Mouse (Mus musculus): ENCODE data around the gene Mapk8.
"Not testable (repeated sequence)": the region's sequence is repeated elsewhere in the genome, so short reads cannot be mapped to it uniquely, and the experiment has no call there.

Mapk8 gene

GRCm38 (mm10) chr14:33447027-33447569 lies at the start of gene Mapk8:
Gene Mapk8 (minus strand): TSS chr14:33447158.
- peak; percentile 98 for DNase-seq (ENCODE audit: low spot score)

GRCm38 (mm10) chr14:33495226-33495625 lies 48.3 kb upstream of the Mapk8 start:
- DNase-seq (ENCODE audit: low spot score), result no peak

GRCm38 (mm10) chr14:33487805-33488550 lies 41.0 kb upstream of the Mapk8 start:
- no peak for DNase-seq (ENCODE audit: low spot score)

- no peak for DNase-seq (ENCODE audit: low spot score)
Measured at GRCm38 (mm10) chr14:33481991-33482390, 35.0 kb upstream of the Mapk8 start.

GRCm38 (mm10) chr14:33476094-33476760 lies 29.3 kb upstream of the Mapk8 start:
- no peak for DNase-seq (ENCODE audit: low spot score)

GRCm38 (mm10) chr14:33474461-33474860 lies 27.5 kb upstream of the Mapk8 start:
- no peak for DNase-seq (ENCODE audit: low spot score)

GRCm38 (mm10) chr14:33471331-33471730 lies 24.4 kb upstream of the Mapk8 start, which contains the start of gene Frmpd2:
Gene Frmpd2 (plus strand): TSS chr14:33471696.
- no peak for DNase-seq (ENCODE audit: low spot score)

GRCm38 (mm10) chr14:33467766-33468165 lies 20.8 kb upstream of the Mapk8 start:
- DNase-seq (ENCODE audit: low spot score), result no peak

- DNase-seq (ENCODE audit: low spot score), result no peak
Measured at GRCm38 (mm10) chr14:33463658-33464057, 16.7 kb upstream of the Mapk8 start.

- no peak for DNase-seq (ENCODE audit: low spot score)
Measured at GRCm38 (mm10) chr14:33450331-33450730, 3.4 kb upstream of the Mapk8 start.

GRCm38 (mm10) chr14:33449296-33449840 lies 2.4 kb upstream of the Mapk8 start:
- DNase-seq (ENCODE audit: low spot score), result no peak

- no peak for DNase-seq (ENCODE audit: low spot score)
Measured at GRCm38 (mm10) chr14:33448276-33448675, 1.3 kb upstream of the Mapk8 start.

GRCm38 (mm10) chr14:33446561-33447023 lies 366 bp downstream of the Mapk8 start:
- DNase-seq (ENCODE audit: low spot score), result peak; percentile 41

- DNase-seq (ENCODE audit: low spot score), result no peak
Measured at GRCm38 (mm10) chr14:33445962-33446361, 996 bp downstream of the Mapk8 start.

GRCm38 (mm10) chr14:33443780-33444179 lies 3.2 kb downstream of the Mapk8 start:
- DNase-seq (ENCODE audit: low spot score), result no peak

- DNase-seq (ENCODE audit: low spot score), result not testable (repeated sequence)
Measured at GRCm38 (mm10) chr14:33432485-33432884, 14.5 kb downstream of the Mapk8 start.

- DNase-seq (ENCODE audit: low spot score), result no peak
Measured at GRCm38 (mm10) chr14:33424124-33424523, 22.8 kb downstream of the Mapk8 start.

GRCm38 (mm10) chr14:33423003-33423402 lies 24.0 kb downstream of the Mapk8 start:
- no peak for DNase-seq (ENCODE audit: low spot score)

- DNase-seq (ENCODE audit: low spot score), result no peak
Measured at GRCm38 (mm10) chr14:33418311-33418909, 28.5 kb downstream of the Mapk8 start.

- DNase-seq (ENCODE audit: low spot score), result no peak
Measured at GRCm38 (mm10) chr14:33415746-33416145, 31.2 kb downstream of the Mapk8 start.

GRCm38 (mm10) chr14:33402331-33402730 lies 44.6 kb downstream of the Mapk8 start:
- DNase-seq (ENCODE audit: low spot score), result peak; percentile 9

GRCm38 (mm10) chr14:33400019-33400418 lies 46.9 kb downstream of the Mapk8 start:
- DNase-seq (ENCODE audit: low spot score), result no peak
